Mouse (Mus musculus) limb, embryonic 11.5 days (tissue): ENCODE measurements around the gene Trmt6. TPM values are rescaled to one million over a fixed set of nuclear protein-coding genes. Genes with fewer than 3 reads are reported as not detected.

ENCODE experiments used
- ATAC-seq: fragments of 200-750 bp; cut with Nextera tagmentation; 2 replicates; pipeline ENCODE4 v1.8.0; 2017; ENCODE audit warnings: low read depth; ENCODE audit not compliant: insufficient number of reproducible peaks, low FRiP score, low TSS enrichment
- DNase-seq: peaks from one replicate; pipeline ENCODE4 v3.0.0-alpha.2; 2015; ENCODE audit warnings: low spot score
- H3K27ac ChIP-seq: fragments of 300-500 bp; sonication (generic); replicated peaks from 2 replicates; pipeline ENCODE4 v1.5.1; 2014; ENCODE audit warnings: low read depth, mild to moderate bottlenecking, low read length
- H3K27me3 ChIP-seq: fragments of 300-500 bp; sonication (generic); 2 replicates; pipeline ENCODE4 v1.6.1; 2014; ENCODE audit warnings: mild to moderate bottlenecking, low read length, mixed read lengths; ENCODE audit not compliant: control insufficient read depth, insufficient read depth
- H3K36me3 ChIP-seq: fragments of 300-500 bp; sonication (generic); 2 replicates; pipeline ENCODE4 v1.6.1; 2014; ENCODE audit warnings: mild to moderate bottlenecking, low read length, moderate library complexity, mixed read lengths; ENCODE audit not compliant: control insufficient read depth, insufficient read depth
- H3K4me1 ChIP-seq: fragments of 300-500 bp; sonication (generic); 2 replicates; pipeline ENCODE4 v1.6.1; 2014; ENCODE audit warnings: low read length, mixed read lengths; ENCODE audit not compliant: control insufficient read depth, insufficient read depth
- H3K4me2 ChIP-seq: fragments of 300-500 bp; sonication (generic); 2 replicates; pipeline ENCODE4 v1.6.1; 2014; ENCODE audit warnings: low read depth, mild to moderate bottlenecking, moderate library complexity; ENCODE audit not compliant: severe bottlenecking
- H3K4me3 ChIP-seq: fragments of 300-500 bp; sonication (generic); 2 replicates; pipeline ENCODE4 v1.5.1; 2014; ENCODE audit warnings: low read depth, low read length
- H3K9ac ChIP-seq: fragments of 300-500 bp; sonication (generic); 2 replicates; pipeline ENCODE4 v1.6.1; 2014; ENCODE audit warnings: mild to moderate bottlenecking, low read length
- H3K9me3 ChIP-seq: fragments of 300-500 bp; sonication (generic); 2 replicates; pipeline ENCODE4 v1.6.1; 2016; ENCODE audit warnings: low read length; ENCODE audit not compliant: control insufficient read depth
- WGBS: fragments of 180-500 bp; shearing (Covaris S2); extraction: QIAGEN DNeasy Blood & Tissue Kit; methylation state at CpG from one replicate; pipeline ENCODE4 v1.1.7; 2014; 5-methylcytosine and 5-hydroxymethylcytosine counted together
- polyA plus RNA-seq: library from polyadenylated mRNA; unstranded; fragments of >200 nt; fragmentation: Nextera tagmentation; extraction: Ambion mirVana; gene quantifications from 2 replicates; pipeline ENCODE4 v1.2.1, GENCODE M21; 2014

Trmt6 gene
- polyA plus RNA-seq, 1 experiment from 2014 or later = 38.2 TPM

DNA sequence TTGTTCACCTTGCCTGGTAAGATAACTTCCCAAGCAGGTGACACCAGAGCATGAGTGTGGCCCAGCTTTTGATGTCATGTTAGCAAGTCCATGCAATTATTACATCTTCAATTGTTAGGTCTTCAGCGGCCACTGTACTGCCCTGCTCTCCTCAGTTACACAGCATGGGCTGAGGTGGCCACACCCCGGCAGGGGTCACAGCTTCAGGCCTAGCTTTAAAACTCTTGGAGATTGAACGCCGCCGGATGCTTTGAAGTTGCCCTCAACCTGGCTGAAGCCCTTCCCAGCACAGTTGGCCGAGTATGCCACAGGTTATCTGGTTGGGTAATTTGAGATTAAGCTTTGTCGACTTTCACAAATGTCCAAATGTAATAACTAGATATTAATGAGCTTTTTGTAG is 31.7 kb upstream of the Trmt6 start:
- no peak for ATAC-seq
- no peaks in the 10 kb centered on the region for H3K9me3 ChIP-seq
- peak; percentile 35 for DNase-seq
- H3K27me3 ChIP-seq = no peaks in the 10 kb centered on the region
- peak overlapping the region; percentile 66 for H3K4me2 ChIP-seq
- H3K4me1 ChIP-seq = no peaks in the 10 kb centered on the region
- no peaks in the 10 kb centered on the region for H3K36me3 ChIP-seq
- WGBS = 17% methylated on average over 7 of the region's 7 CpGs
- peak overlapping the region; percentile 73 for H3K4me3 ChIP-seq
- H3K27ac ChIP-seq = no peak overlapping the region
- H3K9ac ChIP-seq = no peak overlapping the region

GRCm38 (mm10) chr2:132846407-132847358 is 30.8 kb upstream of the Trmt6 start, which contains the start of gene Crls1:
Gene Crls1, plus strand, starts transcription at chr2:132846666.
- peak within 1 kb of the TSS; percentile 66 for H3K4me2 ChIP-seq
- no peaks in the 10 kb centered on the region for H3K9me3 ChIP-seq
- H3K27me3 ChIP-seq = no peaks in the 10 kb centered on the region
- H3K4me3 ChIP-seq = peak within 1 kb of the TSS; percentile 73
- ATAC-seq = peak; percentile 92
- no peak within 1 kb of the TSS; the same call in 1 of the 2 replicates for H3K27ac ChIP-seq
- peak within 1 kb of the TSS; percentile 83 for H3K9ac ChIP-seq
- WGBS = under 1% methylated on average over 95 of the region's 96 CpGs
- H3K36me3 ChIP-seq = no peaks in the 10 kb centered on the region
- no peaks in the 10 kb centered on the region for H3K4me1 ChIP-seq
- peak; percentile 100 for DNase-seq

DNA sequence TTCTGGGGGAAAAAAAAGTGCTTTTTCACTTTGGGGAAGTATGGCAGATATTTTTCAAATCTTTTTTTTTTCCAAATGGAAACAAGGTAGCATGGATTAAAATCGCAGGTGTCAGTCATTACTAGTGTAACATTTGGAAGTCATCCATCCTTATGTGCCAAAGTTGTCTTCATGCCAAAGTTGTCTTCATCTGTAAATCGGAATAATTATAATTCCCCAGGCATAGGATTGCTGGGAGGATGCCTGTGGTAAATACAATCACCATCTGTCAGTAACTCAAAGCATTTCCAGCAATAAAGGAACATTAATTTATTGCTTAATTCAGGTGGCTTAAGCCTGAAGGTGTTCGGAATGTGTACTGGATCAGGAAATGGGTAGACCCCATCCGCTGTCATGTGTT is 25.2 kb upstream of the Trmt6 start:
- no peak overlapping the region for H3K4me2 ChIP-seq
- no peaks in the 10 kb centered on the region for H3K4me1 ChIP-seq
- no peak for ATAC-seq
- no peaks in the 10 kb centered on the region for H3K9me3 ChIP-seq
- no peak overlapping the region for H3K27ac ChIP-seq
- no peak for DNase-seq
- no peak overlapping the region for H3K9ac ChIP-seq
- WGBS = 92% methylated on average over 4 of the region's 4 CpGs
- no peak overlapping the region for H3K4me3 ChIP-seq
- H3K27me3 ChIP-seq = no peaks in the 10 kb centered on the region
- no peaks in the 10 kb centered on the region; the same call in 1 of the 2 replicates for H3K36me3 ChIP-seq

- Histone ChIP-seq H3K36me3 (peaks cover 20% of the 10 kb centered on the region), H3K27me3 (no peaks in the 10 kb centered on the region), H3K4me3 (no peak overlapping the region), H3K4me1 (no peaks in the 10 kb centered on the region), H3K27ac (no peak overlapping the region), H3K9ac (no peak overlapping the region), H3K4me2 (no peak overlapping the region), H3K9me3 (no peaks in the 10 kb centered on the region)
- no peak for DNase-seq
- no peak for ATAC-seq
- WGBS = 87% methylated on average over 2 of the region's 2 CpGs
Observed at GRCm38 (mm10) chr2:132802976-132803375, 12.9 kb downstream of the Trmt6 start.

- no peaks in the 10 kb centered on the region for H3K9me3 ChIP-seq
- DNase-seq (no peak), ATAC-seq (no peak)
- no peak overlapping the region for H3K4me3 ChIP-seq
- no peaks in the 10 kb centered on the region for H3K36me3 ChIP-seq
- no peaks in the 10 kb centered on the region for H3K4me1 ChIP-seq
- no peak overlapping the region for H3K9ac ChIP-seq
- H3K27ac ChIP-seq = no peak overlapping the region
- no peaks in the 10 kb centered on the region for H3K27me3 ChIP-seq
- no peak overlapping the region for H3K4me2 ChIP-seq
- 88% methylated on average over 7 of the region's 7 CpGs for WGBS
Observed at GRCm38 (mm10) chr2:132794204-132794586, 21.7 kb downstream of the Trmt6 start.

GRCm38 (mm10) chr2:132793441-132794203 is 22.2 kb downstream of the Trmt6 start:
- Histone ChIP-seq H3K9me3 (no peaks in the 10 kb centered on the region), H3K4me3 (no peak overlapping the region), H3K9ac (no peak overlapping the region), H3K4me2 (no peak overlapping the region), H3K27ac (no peak overlapping the region), H3K27me3 (no peaks in the 10 kb centered on the region), H3K4me1 (no peaks in the 10 kb centered on the region), H3K36me3 (no peaks in the 10 kb centered on the region)
- no peak for DNase-seq
- ATAC-seq = no peak
- WGBS = 85% methylated on average over 19 of the region's 19 CpGs

GRCm38 (mm10) chr2:132784039-132784438 is 31.8 kb downstream of the Trmt6 start:
- 78% methylated on average over 6 of the region's 6 CpGs for WGBS
- ATAC-seq (no peak), DNase-seq (no peak)
- no peak overlapping the region for H3K9ac ChIP-seq
- no peak overlapping the region for H3K27ac ChIP-seq
- no peaks in the 10 kb centered on the region for H3K9me3 ChIP-seq
- H3K4me2 ChIP-seq = no peak overlapping the region
- H3K4me1 ChIP-seq = no peaks in the 10 kb centered on the region
- H3K27me3 ChIP-seq = peaks cover 4% of the 10 kb centered on the region; the same call in 1 of the 2 replicates
- H3K36me3 ChIP-seq = no peaks in the 10 kb centered on the region
- no peak overlapping the region for H3K4me3 ChIP-seq

- no peak overlapping the region for H3K9ac ChIP-seq
- WGBS = 2% methylated on average over 39 of the region's 41 CpGs
- H3K4me2 ChIP-seq = peak overlapping the region; percentile 65
- ATAC-seq = peak; percentile 99
- no peaks in the 10 kb centered on the region for H3K9me3 ChIP-seq
- DNase-seq = peak; percentile 98
- no peak overlapping the region for H3K27ac ChIP-seq
- H3K36me3 ChIP-seq = no peaks in the 10 kb centered on the region
- H3K4me1 ChIP-seq = no peaks in the 10 kb centered on the region
- peak overlapping the region; percentile 36 for H3K4me3 ChIP-seq
- H3K27me3 ChIP-seq = peaks cover 4% of the 10 kb centered on the region; the same call in 1 of the 2 replicates
Observed at GRCm38 (mm10) chr2:132781439-132782068, 34.3 kb downstream of the Trmt6 start.
